Mouse (Mus musculus) heart, embryonic 15.5 days (tissue): ENCODE results near the gene Llgl1. TPM values are rescaled to one million over a fixed set of nuclear protein-coding genes. Genes with fewer than 3 reads are reported as not detected.

Experiments
- ATAC-seq: fragments of 200-750 bp; cut with Nextera tagmentation; replicated peaks from 2 replicates; pipeline ENCODE4 v1.8.0; 2017; ENCODE audit warnings: low read depth, moderate TSS enrichment; ENCODE audit not compliant: insufficient number of reproducible peaks, insufficient read depth, low FRiP score
- H3K27ac ChIP-seq: fragments of 300-500 bp; sonication (generic); 2 replicates; pipeline ENCODE4 v1.5.1; 2015; ENCODE audit warnings: mild to moderate bottlenecking, inconsistent platforms
- H3K27me3 ChIP-seq: fragments of 300-500 bp; sonication (generic); 2 replicates; pipeline ENCODE4 v1.6.1; 2015; ENCODE audit warnings: inconsistent platforms
- H3K36me3 ChIP-seq: fragments of 300-500 bp; sonication (generic); 2 replicates; pipeline ENCODE4 v1.6.1; 2015; ENCODE audit warnings: mild to moderate bottlenecking, inconsistent platforms
- H3K4me1 ChIP-seq: fragments of 300-500 bp; sonication (generic); replicated peaks from 2 replicates; pipeline ENCODE4 v1.6.1; 2015; ENCODE audit warnings: inconsistent platforms
- H3K4me2 ChIP-seq: fragments of 300-500 bp; sonication (generic); 2 replicates; pipeline ENCODE4 v1.6.1; 2015; ENCODE audit warnings: inconsistent platforms, mild to moderate bottlenecking, moderate library complexity
- H3K4me3 ChIP-seq: fragments of 300-500 bp; sonication (generic); 2 replicates; pipeline ENCODE4 v1.5.1; 2015; ENCODE audit warnings: mild to moderate bottlenecking, inconsistent platforms
- H3K9ac ChIP-seq: fragments of 300-500 bp; sonication (generic); 2 replicates; pipeline ENCODE4 v1.6.1; 2015; ENCODE audit warnings: mild to moderate bottlenecking, inconsistent platforms
- H3K9me3 ChIP-seq: fragments of 300-500 bp; sonication (generic); replicated peaks from 2 replicates; pipeline ENCODE4 v1.6.1; 2016; ENCODE audit warnings: inconsistent platforms
- WGBS: fragments of 180-500 bp; shearing (Covaris S2); methylation state at CpG from one replicate; pipeline ENCODE4 v1.1.7; 2015; ENCODE audit warnings: mixed read lengths; 5-methylcytosine and 5-hydroxymethylcytosine counted together
- polyA plus RNA-seq: library from polyadenylated mRNA; unstranded; fragments of >200 nt; fragmentation: Nextera tagmentation; extraction: Ambion mirVana; gene quantifications from 2 replicates; pipeline ENCODE4 v1.2.1, GENCODE M21; 2015

Llgl1 gene
- polyA plus RNA-seq = 25.2 and 35.4 TPM in 2 replicates

DNA sequence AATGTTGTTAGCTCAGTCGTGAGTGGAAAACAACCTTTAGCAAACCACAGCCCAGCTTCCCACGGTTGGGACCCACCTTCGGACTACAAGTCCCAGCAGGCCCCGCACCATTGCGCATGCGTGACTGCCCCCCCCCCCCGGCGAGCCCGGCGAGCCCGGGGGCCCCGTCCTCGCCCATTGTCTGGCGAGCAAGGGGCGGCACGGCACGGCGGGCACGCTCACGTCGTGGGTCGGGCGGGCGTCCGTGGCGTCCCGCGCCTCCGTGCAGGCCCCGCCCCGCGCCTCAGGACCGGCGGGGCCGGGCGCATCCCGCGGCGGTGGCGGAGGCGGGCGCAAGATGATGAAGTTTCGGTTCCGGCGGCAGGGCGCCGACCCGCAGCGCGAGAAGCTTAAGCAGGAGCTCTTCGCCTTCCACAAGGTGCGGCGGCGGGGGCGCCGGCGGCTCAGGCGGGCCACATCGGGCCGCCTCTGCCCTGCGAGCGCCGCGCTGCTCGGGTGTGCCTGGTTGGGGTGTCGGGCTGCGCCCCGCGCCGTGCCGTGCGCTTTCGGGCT, at the start of gene Llgl1:
Llgl1 (plus strand) TSS at position 200 of the 552 bp plus-strand sequence.
- peak within 1 kb of the TSS; percentile 75 for H3K4me3 ChIP-seq
- peak; percentile 92 for ATAC-seq
- H3K4me1 ChIP-seq = peaks cover 34% of the 10 kb centered on the region
- H3K27ac ChIP-seq = peak within 1 kb of the TSS; percentile 93
- H3K36me3 ChIP-seq = no peaks in the 10 kb centered on the region
- H3K9ac ChIP-seq = peak within 1 kb of the TSS; percentile 79
- no peaks in the 10 kb centered on the region for H3K9me3 ChIP-seq
- peak within 1 kb of the TSS; percentile 78 for H3K4me2 ChIP-seq
- H3K27me3 ChIP-seq = no peaks in the 10 kb centered on the region
- under 1% methylated on average over 67 of the region's 73 CpGs for WGBS

DNA sequence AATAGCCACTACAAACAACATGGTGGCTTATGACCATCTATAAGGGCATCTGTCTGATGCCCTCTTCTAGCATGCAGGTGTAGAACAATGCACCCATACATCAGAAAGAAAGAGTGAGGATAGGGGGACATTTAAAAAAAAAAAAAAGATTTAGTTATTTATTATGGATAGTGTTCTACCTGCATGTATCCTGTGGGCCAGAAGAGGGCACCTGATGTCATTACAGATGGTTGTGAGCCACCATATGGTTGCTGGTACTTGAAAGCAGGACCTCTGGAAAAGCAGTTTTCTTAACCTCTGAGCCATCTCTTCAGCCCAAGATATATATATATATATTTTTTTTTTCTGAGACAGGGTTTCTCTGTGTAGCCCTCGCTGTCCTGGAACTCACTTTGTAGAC, 3.4 kb upstream of the Llgl1 start:
- H3K36me3 ChIP-seq = no peaks in the 10 kb centered on the region
- H3K4me3 ChIP-seq = no peak overlapping the region
- 59% methylated on average over 1 of the region's 1 CpGs for WGBS
- no peaks in the 10 kb centered on the region for H3K9me3 ChIP-seq
- no peak overlapping the region for H3K4me2 ChIP-seq
- no peaks in the 10 kb centered on the region for H3K27me3 ChIP-seq
- peaks cover 16% of the 10 kb centered on the region for H3K4me1 ChIP-seq
- no peak overlapping the region for H3K9ac ChIP-seq
- no peak for ATAC-seq
- H3K27ac ChIP-seq = no peak overlapping the region

DNA sequence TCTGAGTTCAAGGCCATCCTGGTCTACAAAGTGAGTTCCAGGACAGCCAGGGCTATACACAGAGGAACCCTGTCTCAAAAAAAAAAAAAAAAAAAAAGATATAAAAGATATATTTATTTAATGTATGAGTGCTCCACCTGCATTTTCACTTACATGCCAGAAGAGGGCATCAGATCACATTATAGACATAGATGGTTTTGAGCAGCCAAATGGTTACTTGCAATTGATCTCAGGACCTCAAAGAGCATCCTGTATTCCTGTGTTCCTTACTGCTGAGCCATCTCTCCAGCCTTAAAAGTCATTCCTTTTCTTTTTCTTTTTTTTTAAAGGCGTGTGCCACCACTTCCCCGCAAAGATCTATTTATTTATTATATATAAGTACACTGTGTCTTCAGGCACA, 2.0 kb upstream of the Llgl1 start:
- Histone ChIP-seq H3K4me1 (peaks cover 22% of the 10 kb centered on the region), H3K4me2 (no peak overlapping the region), H3K4me3 (no peak overlapping the region), H3K9me3 (no peaks in the 10 kb centered on the region), H3K36me3 (no peaks in the 10 kb centered on the region), H3K9ac (no peak overlapping the region), H3K27ac (no peak overlapping the region), H3K27me3 (no peaks in the 10 kb centered on the region)
- ATAC-seq = no peak
- WGBS = 64% methylated on average over 2 of the region's 2 CpGs

DNA sequence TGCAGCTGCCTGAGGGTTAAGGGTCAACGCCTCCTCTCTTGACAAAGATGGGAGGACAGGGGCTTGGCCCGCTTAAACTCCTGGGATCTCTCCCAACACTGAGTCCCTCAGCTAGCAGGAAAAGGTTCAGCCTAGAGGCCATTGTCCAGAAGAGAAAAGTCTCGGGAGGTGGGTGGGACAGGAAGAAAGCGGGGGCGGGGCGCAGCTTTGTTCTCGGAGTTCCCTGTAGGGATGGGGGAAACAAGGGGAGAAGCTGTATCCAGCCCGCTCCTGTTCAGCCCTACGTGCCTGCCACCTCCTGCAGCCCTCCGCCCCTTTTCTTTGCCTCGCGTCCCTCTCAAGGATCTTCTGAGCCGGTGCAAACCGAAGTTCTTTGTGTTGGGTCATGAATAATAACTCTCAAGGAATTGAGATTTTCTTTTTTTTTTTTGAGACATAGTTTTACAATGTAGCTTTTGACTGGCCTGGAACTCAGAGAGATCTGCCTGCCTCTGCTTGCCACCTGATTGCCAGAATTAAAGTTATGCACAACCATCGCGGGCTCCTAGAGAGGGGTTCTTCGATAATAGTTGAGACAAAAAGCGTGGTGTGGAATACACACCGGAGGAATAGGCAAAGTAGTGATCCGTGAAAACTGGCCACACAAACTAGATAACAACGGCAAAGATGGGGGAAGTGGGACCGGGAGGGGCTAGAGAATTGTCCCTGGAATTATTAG, 558 bp upstream of the Llgl1 start:
- peak overlapping the region; percentile 78 for H3K4me2 ChIP-seq
- H3K4me3 ChIP-seq = peak overlapping the region; percentile 75
- no peaks in the 10 kb centered on the region for H3K27me3 ChIP-seq
- H3K36me3 ChIP-seq = no peaks in the 10 kb centered on the region
- WGBS = 4% methylated on average over 22 of the region's 22 CpGs
- H3K27ac ChIP-seq = peak overlapping the region; percentile 93
- no peaks in the 10 kb centered on the region for H3K9me3 ChIP-seq
- ATAC-seq = peak; percentile 47
- H3K9ac ChIP-seq = peak overlapping the region; percentile 79
- H3K4me1 ChIP-seq = peaks cover 34% of the 10 kb centered on the region

DNA sequence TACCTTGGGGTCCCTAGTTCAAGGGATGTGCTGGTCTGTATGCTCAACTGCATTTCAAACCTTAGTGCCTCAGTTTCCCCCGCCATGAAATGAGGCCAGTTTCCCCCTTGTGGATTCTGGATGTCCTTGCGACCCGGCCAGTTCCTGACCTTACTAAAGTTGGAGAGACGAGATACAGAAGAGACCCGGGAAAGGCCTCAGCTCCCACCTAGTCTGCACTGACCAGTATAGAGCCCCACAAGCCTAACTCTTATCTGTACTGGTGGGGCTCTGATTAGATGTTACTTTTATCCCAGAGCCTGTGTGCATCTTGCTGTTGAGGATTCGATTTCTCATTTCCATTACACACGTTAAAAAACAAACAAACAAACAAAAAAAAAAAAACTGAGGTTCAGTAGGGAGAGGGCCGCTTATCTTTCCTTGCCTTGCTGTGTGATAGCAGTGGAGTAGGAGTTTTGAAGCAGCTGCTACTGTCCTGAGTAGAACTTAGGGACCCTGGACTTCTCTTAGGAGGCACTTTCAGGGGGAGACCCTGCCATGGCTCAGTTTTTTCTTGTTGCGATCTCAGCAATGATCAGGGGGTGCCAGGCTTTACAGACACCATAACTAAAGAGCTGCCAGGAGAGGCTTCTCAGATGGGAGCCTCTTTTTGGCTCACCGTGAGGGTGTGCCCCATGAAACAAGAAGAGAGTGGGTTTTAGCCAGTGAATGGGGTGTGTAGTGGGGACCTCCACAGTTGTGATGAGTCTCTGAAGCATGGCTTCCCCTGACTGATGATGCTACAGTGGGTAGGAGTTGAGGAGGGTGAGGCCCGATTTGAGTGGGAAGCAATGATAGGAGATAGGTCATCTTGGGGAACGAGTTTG, 1.0 kb downstream of the Llgl1 start:
- Histone ChIP-seq H3K4me2 (peak overlapping the region; percentile 78), H3K9me3 (no peaks in the 10 kb centered on the region), H3K27ac (peak overlapping the region; percentile 93), H3K27me3 (no peaks in the 10 kb centered on the region), H3K4me1 (peaks cover 34% of the 10 kb centered on the region), H3K36me3 (peaks cover 4% of the 10 kb centered on the region; the same call in 1 of the 2 replicates), H3K4me3 (peak overlapping the region; percentile 75), H3K9ac (peak overlapping the region; percentile 79)
- WGBS = 26% methylated on average over 12 of the region's 12 CpGs
- ATAC-seq = no peak

DNA sequence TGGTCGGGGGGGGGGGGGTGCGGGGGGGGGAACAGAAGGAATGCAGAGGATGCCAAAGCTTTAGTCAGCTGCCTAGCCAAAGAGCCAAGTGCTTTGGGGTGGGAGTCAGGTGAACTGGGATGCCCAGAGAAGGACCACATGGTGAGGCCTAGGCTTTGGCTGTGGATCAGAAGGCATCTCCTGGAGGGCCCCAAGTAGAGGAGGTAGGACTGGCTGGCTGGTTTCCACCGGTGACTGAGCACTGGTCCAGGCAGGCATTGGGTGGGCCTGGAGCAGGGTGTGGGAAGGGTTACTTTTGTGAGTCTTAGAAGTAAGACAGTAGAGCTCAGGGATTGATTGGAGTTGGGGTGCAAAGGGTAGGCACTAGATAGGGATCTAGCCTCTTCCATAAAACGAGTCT, 2.1 kb downstream of the Llgl1 start:
- Histone ChIP-seq H3K9ac (no peak overlapping the region), H3K27ac (no peak overlapping the region), H3K36me3 (peaks cover 14% of the 10 kb centered on the region), H3K9me3 (no peaks in the 10 kb centered on the region), H3K4me1 (peaks cover 34% of the 10 kb centered on the region), H3K4me2 (no peak overlapping the region), H3K4me3 (no peak overlapping the region), H3K27me3 (no peaks in the 10 kb centered on the region)
- no peak for ATAC-seq
- WGBS = 77% methylated on average over 4 of the region's 4 CpGs

DNA sequence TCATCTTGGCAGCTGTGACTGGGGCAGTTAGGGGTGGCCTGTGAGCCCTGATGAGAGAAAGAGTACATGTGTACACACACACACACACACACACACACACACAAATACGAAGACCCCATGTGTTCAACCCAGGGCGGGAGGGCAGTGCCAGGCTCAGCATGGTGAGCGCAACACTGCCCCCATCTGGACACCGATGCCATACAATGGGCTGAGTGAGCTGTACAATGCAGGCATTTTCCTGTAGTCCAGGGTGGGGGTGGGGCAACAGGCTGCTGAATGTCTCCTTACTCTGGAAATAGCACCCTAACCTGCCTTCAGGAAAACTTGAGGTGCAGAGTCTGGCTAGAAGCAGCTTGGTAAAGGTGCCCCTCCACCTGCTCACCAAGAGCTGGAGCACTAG, 3.6 kb downstream of the Llgl1 start:
- Histone ChIP-seq H3K36me3 (peaks cover 29% of the 10 kb centered on the region), H3K4me1 (peaks cover 43% of the 10 kb centered on the region), H3K4me2 (no peak overlapping the region), H3K9me3 (no peaks in the 10 kb centered on the region), H3K27ac (no peak overlapping the region), H3K9ac (no peak overlapping the region), H3K4me3 (no peak overlapping the region), H3K27me3 (no peaks in the 10 kb centered on the region)
- 36% methylated on average over 4 of the region's 4 CpGs for WGBS
- no peak for ATAC-seq

DNA sequence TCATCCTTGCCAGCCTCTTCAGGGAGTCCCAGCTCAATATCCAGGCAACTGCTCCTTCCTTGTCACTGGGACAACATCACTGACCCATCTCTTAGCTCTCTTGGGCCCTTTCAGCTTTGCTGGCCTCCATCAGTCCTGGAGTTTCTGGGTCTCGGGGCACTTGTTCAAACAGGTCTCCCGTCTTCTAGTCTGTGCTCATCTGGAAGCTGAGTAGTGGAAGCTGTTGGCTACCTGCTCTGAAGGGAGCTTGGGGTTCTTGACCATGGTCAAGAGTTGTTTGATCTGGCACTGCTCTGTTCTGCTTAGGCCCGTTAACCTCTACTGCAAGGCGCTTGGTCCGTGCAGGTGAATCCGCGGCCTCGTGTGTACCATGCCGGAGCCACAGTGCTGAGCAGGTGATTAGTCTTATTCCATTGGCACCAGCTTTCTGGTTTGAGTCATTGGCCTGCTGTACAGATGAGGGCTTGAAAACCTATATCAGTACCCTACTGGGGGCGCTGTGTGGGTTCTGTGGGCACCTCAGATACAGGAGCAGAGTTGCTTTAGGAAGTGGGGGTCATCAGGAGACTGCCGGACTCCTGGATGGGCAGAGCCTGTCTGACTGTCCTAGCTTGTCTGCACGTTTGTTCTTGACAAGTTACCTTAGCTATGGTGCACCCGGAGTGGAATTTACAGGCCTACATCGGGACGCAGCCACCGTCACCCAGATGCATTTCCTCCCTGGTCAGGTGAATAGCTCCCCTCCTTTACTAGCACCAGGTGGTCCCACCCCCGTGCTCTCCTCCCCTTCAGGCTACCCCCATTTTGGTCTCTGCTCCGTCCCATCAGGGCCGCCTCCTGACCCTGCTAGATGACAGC, 4.7 kb downstream of the Llgl1 start:
- Histone ChIP-seq H3K27ac (no peak overlapping the region), H3K4me3 (no peak overlapping the region), H3K9ac (no peak overlapping the region), H3K9me3 (no peaks in the 10 kb centered on the region), H3K4me1 (peaks cover 37% of the 10 kb centered on the region), H3K36me3 (peaks cover 40% of the 10 kb centered on the region), H3K27me3 (no peaks in the 10 kb centered on the region), H3K4me2 (no peak overlapping the region)
- WGBS = 92% methylated on average over 19 of the region's 19 CpGs
- ATAC-seq = no peak

DNA sequence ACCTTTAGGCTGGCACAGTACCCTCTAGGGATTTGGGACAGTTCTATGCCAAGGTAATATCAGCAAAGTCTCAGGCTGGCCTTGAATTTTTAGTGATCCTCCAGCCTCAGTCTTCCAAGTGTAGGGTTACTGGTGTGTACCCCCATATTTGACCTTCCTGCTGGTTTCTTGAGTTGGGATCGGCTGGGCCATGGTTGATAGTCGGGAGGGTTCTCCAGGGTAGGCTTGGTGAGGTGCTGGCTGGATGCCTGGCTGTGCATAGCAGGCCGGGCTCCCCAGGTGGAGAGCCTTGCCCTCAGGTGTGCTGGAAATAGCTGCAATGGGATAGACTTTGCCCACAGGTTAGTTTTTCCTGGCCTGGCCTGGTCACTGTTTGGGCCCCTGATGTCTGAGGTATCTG, 5.7 kb downstream of the Llgl1 start:
- Histone ChIP-seq H3K27ac (no peak overlapping the region), H3K27me3 (no peaks in the 10 kb centered on the region), H3K4me2 (no peak overlapping the region), H3K4me3 (no peak overlapping the region), H3K9me3 (no peaks in the 10 kb centered on the region), H3K4me1 (peaks cover 36% of the 10 kb centered on the region), H3K9ac (no peak overlapping the region), H3K36me3 (peaks cover 50% of the 10 kb centered on the region)
- 83% methylated on average over 3 of the region's 3 CpGs for WGBS
- ATAC-seq = no peak

DNA sequence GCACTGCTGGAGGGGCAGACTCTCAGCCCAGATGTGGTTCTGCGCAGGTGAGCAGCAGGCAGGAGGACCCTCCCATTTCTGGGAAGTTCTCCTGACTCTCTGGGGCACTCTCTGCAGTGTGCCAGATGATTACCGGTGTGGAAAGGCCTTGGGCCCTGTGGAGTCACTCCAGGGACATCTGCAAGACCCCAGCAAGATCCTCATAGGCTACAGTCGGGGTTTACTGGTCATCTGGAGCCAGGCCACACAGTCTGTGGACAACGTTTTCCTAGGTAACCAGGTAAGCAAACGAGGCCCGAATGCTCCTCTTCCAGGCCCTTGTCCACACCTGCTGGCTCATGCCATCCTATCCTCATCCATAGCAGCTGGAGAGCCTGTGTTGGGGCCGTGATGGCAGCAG, 6.6 kb downstream of the Llgl1 start:
- no peak for ATAC-seq
- H3K9me3 ChIP-seq = no peaks in the 10 kb centered on the region
- H3K9ac ChIP-seq = no peak overlapping the region
- no peak overlapping the region for H3K4me3 ChIP-seq
- H3K27me3 ChIP-seq = no peaks in the 10 kb centered on the region
- no peak overlapping the region for H3K27ac ChIP-seq
- WGBS = 88% methylated on average over 7 of the region's 7 CpGs
- H3K4me1 ChIP-seq = peaks cover 28% of the 10 kb centered on the region
- H3K4me2 ChIP-seq = no peak overlapping the region
- H3K36me3 ChIP-seq = peaks cover 57% of the 10 kb centered on the region
